Mouse (Mus musculus): Measurements from ENCODE around the gene Clk4. TPM values are rescaled to one million over a fixed set of nuclear protein-coding genes. Genes with fewer than 3 reads are reported as not detected.

The Clk4 gene
- 141 and 185 TPM in 2 replicates for total RNA-seq (2015)
- total RNA-seq (2017): 138 and 218 TPM in 2 replicates

- no peak for ATAC-seq (replicated peaks; ENCODE audit: poor library complexity)
Observed at GRCm38 (mm10) chr11:51261680-51262219, at the start of gene Clk4. Gene Clk4, plus strand, starts transcription at chr11:51261730.

- no peak for ATAC-seq (replicated peaks; ENCODE audit: poor library complexity)
Observed at GRCm38 (mm10) chr11:51214021-51214420, 47.5 kb upstream of the Clk4 start.

- no peak for ATAC-seq (replicated peaks; ENCODE audit: poor library complexity)
Observed at GRCm38 (mm10) chr11:51219396-51219980, 42.0 kb upstream of the Clk4 start.

- ATAC-seq (replicated peaks; ENCODE audit: poor library complexity): no peak
Observed at GRCm38 (mm10) chr11:51220308-51220707, 41.2 kb upstream of the Clk4 start, which contains the start of gene Gm12569. Gene Gm12569, plus strand, starts transcription at chr11:51220473.

- no peak for ATAC-seq (replicated peaks; ENCODE audit: poor library complexity)
Observed at GRCm38 (mm10) chr11:51227104-51227503, 34.4 kb upstream of the Clk4 start.

- no peak for ATAC-seq (replicated peaks; ENCODE audit: poor library complexity)
Observed at GRCm38 (mm10) chr11:51234626-51235025, 26.9 kb upstream of the Clk4 start.

- ATAC-seq (replicated peaks; ENCODE audit: poor library complexity): no peak
Observed at GRCm38 (mm10) chr11:51242897-51243296, 18.6 kb upstream of the Clk4 start.

- ATAC-seq (replicated peaks; ENCODE audit: poor library complexity): peak; percentile 90
Observed at GRCm38 (mm10) chr11:51257006-51257405, 4.5 kb upstream of the Clk4 start.

- ATAC-seq (replicated peaks; ENCODE audit: poor library complexity): peak; percentile 83
Observed at GRCm38 (mm10) chr11:51262342-51263285, 1.1 kb downstream of the Clk4 start, which contains the start of gene BC049762. Gene BC049762, minus strand, starts transcription at chr11:51263046.

- ATAC-seq (replicated peaks; ENCODE audit: poor library complexity): peak; percentile 7
Observed at GRCm38 (mm10) chr11:51263286-51263831, 1.8 kb downstream of the Clk4 start.

- peak; percentile 49 for ATAC-seq (replicated peaks; ENCODE audit: poor library complexity)
Observed at GRCm38 (mm10) chr11:51264352-51264751, 2.8 kb downstream of the Clk4 start.

- ATAC-seq (replicated peaks; ENCODE audit: poor library complexity): peak; percentile 30; the same call in 1 of the 2 replicates
Observed at GRCm38 (mm10) chr11:51265326-51265725, 3.8 kb downstream of the Clk4 start.

- no peak for ATAC-seq (replicated peaks; ENCODE audit: poor library complexity)
Observed at GRCm38 (mm10) chr11:51274418-51274817, 12.9 kb downstream of the Clk4 start.

- peak; percentile 74 for ATAC-seq (replicated peaks; ENCODE audit: poor library complexity)
Observed at GRCm38 (mm10) chr11:51289564-51290041, 28.1 kb downstream of the Clk4 start, which contains the start of gene Col23a1. Gene Col23a1, plus strand, starts transcription at chr11:51289920.

- no peak; the same call in 1 of the 2 replicates for ATAC-seq (replicated peaks; ENCODE audit: poor library complexity)
Observed at GRCm38 (mm10) chr11:51290066-51290955, 28.8 kb downstream of the Clk4 start.

GRCm38 (mm10) chr11:51293956-51294530, 32.5 kb downstream of the Clk4 start:
- ATAC-seq (replicated peaks; ENCODE audit: poor library complexity): no peak

GRCm38 (mm10) chr11:51295742-51296141, 34.2 kb downstream of the Clk4 start:
- ATAC-seq (replicated peaks; ENCODE audit: poor library complexity): no peak

- ATAC-seq (replicated peaks; ENCODE audit: poor library complexity): no peak
Observed at GRCm38 (mm10) chr11:51298691-51299090, 37.2 kb downstream of the Clk4 start.

GRCm38 (mm10) chr11:51302396-51302795, 40.9 kb downstream of the Clk4 start:
- no peak for ATAC-seq (replicated peaks; ENCODE audit: poor library complexity)
